Mouse (Mus musculus): ENCODE measurements at regions not wholly inside any gene's neighbourhood (a gene's known extent, or its start where the extent isn't known, plus 50 kb on each side); places are given as distances from the start of the nearest gene placed in this dataset.

GRCm38 (mm10) chr5:148742158-148742835 is 186.8 kb downstream of the Katnal1 start:
- DNase-seq (ENCODE audit: low spot score in 2 of 2) = no peak

- no peak for DNase-seq (ENCODE audit: low spot score in 2 of 2)
These were observed 187.7 kb downstream of the Katnal1 start for GRCm38 (mm10) chr5:148741267-148742004.

DNA sequence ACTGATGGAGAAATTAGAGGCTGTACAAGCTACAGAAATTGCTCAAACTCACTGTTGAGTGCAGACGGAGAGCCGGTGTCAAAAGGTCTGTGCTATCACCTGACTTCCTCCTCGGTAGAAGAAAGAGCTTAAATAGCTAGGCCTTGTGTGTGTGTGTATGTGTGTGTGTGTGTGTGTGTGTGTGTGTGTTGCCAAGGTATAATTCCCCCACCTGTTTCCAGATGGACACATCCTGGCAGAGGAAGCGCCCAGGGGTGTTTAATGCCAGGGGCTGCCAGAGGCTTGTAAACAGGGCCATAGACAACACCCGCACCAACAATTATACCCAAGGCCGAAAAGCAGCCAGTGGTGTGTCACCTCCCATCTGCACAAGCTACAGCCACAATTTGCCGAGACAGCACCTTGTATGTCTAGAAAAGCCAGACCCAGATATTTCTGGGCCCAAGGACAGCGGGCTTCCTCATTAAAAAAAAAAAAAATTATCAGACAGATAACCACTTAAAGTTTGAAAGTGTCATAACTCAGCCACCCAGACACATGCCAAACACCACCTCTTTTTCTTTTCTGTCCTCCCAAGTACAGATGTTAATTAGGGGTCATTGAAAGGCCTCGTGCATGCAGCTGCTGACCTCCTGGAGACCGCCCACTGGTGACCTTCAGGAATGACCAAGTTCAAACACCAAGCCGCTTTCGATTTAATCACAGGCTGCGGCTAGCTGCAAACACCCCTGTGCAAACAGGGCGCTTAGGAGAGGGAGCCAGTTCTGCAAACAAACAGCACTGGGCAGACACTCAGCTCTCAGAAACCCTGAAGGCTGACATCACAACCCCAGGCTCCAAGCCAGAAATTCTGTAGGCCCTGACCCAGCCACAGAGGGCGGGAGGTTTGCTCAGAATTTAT is 188.0 kb upstream of the Ubl3 start:
- DNase-seq (ENCODE audit: low spot score in 2 of 2) = no peak

- no peak for DNase-seq (ENCODE audit: low spot score in 2 of 2)
These were observed 187.1 kb upstream of the Ubl3 start for GRCm38 (mm10) chr5:148739672-148740071.

DNA sequence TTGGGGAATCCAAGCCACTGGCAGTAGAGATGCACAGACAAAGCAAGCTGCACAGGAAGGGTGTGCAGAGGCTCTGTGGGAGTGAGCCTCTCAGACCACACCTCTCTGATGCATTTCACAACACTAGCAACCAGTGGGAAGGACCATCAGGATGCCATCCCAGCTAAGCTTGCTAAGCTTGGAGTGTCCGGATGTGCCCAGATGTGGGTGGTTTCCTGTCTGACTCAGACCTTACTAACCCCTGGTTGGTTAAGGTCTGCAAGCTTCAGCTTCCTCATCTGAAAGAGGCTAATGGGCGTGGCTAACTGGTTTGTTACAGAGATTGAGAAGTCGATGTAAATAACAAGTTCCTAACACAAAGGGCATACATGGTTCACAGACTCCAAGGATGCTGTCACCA is 186.6 kb upstream of the Ubl3 start:
- DNase-seq (ENCODE audit: low spot score in 2 of 2) = peak in 1 of 2 experiments; percentile 31

DNA sequence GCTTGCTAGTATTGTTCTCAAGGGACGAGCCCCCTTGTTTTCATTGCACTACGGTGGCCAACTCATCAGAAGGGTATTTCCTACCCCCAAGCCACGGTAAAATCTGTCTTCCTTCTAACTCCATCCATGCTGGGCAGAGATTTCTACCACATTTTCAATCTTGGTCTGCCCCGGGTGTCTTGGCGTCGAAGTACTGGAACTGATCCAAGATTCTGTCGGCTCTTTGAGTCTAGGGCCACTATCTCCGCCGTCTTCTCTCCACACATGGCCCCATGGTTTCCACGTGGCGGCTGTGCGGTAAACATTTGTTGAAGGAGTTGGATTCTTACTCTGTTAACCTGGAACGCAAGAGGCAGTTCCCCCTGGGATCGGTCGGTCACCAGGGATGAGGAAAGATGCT is 177.0 kb upstream of the Ubl3 start:
- DNase-seq (ENCODE audit: low spot score in 2 of 2) = no peak

DNA sequence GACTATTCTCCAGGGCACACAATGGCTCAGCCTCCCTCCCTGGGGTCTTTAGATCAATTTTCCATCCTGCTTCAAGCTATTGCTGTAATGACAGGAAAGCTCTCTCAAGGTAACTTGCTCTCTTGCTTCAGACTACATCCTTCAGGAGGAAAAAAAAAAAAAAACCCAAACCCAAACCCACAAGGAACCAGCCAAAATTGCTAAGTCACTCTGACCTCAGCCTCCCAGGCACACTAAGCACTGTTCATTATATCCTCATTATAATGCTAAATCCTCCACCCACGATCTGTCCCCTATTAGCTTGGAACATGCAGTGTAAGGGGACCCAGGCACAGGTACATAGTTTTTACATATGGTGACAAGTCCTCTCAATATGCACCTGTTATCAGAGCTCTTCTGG is 175.9 kb upstream of the Ubl3 start:
- DNase-seq (ENCODE audit: low spot score in 2 of 2) = no peak

GRCm38 (mm10) chr5:148726442-148726841 is 173.9 kb upstream of the Ubl3 start:
- DNase-seq (ENCODE audit: low spot score in 2 of 2) = no peak

GRCm38 (mm10) chr5:148724470-148724869 is 171.9 kb upstream of the Ubl3 start:
- DNase-seq (ENCODE audit: low spot score in 2 of 2) = no peak

- DNase-seq (ENCODE audit: low spot score in 2 of 2) = no peak
These were observed 171.2 kb upstream of the Ubl3 start for GRCm38 (mm10) chr5:148723677-148724227.

DNA sequence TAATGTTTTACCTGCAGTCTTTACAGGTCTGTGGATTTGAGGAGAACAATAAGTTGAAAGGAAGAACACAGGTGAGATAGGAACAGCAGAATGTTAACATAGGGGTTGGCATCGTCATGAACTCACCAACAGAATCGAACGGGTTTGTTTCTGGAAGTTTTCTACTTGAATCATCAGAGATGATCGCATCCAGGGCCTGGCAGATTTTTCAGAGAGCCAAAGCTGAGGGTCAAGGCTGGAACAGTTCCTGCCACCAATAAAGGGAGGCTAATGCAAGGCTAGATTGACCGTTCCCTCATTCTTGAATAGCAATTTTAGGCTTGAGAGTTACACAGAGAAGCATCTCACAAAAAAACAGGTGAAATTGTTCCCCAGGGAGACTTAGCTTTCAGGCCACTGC is 168.0 kb upstream of the Ubl3 start:
- no peak for DNase-seq (ENCODE audit: low spot score in 2 of 2)

GRCm38 (mm10) chr5:148716633-148717032 is 164.0 kb upstream of the Ubl3 start:
- DNase-seq (ENCODE audit: low spot score in 2 of 2) = no peak

DNA sequence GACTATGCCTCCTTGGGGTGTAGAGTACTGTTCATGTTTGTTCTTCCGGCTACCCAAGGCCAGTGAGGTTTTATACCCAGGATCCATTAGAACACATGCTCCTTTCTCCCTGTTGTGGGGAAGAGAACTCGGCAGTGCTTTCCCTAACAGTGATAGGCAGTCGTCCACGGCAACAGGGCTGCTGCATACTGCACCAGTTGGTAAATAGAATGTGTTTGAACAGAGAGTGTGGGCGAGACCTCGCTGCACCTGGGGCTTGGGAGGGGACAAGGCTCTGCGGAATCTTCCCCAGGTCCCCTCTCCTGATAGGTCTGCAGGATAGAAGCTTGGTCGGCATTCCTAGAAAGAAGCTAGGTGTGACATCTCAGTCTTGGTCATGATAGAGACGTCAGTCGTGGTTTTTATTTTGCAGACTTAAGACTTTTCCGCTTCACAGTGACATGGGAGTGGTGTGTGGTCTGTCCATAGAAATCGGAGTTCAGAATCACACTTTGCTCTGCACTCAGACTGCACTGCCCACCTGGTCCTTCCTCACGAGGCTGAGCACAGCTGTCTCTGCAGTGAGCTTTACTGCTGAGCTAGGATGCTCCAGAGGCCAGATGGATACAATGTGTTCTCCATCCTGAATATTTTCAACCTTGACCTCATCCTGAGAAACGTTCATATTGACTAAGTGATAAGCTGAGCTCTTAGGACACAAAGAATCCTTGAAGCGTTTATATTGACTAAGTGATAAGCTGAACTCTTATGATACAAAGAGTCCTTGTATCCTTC is 162.8 kb upstream of the Ubl3 start:
- DNase-seq (ENCODE audit: low spot score in 2 of 2) = no peak

DNA sequence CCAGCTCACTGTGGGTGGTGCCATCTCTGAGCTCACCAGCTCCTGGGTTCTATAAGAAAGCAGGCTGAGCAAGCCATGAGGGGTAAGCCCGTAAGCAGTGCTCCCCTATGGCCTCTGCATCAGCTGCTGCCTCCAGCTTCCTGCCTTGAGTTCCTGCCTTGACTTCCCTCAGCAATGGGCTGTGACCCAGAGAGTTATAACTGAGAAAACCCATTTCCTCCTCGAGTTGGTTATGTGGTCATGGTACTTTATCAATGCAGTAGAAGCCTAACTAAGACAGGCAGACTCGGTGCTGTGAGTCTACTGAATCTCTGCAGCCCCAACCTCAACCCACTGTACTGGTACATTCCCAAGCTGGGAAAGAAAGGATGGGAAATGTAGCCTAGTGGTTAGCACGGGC is 162.2 kb upstream of the Ubl3 start:
- DNase-seq (ENCODE audit: low spot score in 2 of 2) = no peak

DNA sequence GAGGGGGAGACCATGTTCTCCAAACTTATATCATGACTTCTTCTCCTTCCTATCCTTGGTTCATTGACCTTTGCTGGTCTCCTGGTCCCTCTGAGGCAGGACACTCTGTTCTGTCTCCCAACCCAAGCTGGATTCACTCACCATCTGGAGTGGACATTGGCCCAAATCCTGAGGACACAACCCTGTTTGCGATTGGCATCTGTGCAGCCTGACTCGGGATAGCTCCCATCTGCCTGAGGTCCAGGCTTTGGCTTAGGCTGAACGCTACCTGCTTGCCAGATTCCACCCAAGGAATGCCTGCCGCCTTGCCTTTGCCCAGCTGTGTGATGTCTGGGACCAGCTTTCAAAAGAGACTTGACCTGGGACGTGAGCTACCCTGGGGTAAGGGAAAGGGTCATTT is 161.2 kb upstream of the Ubl3 start:
- no peak for DNase-seq (ENCODE audit: low spot score in 2 of 2)

- no peak for DNase-seq (ENCODE audit: low spot score in 2 of 2)
These were observed 160.4 kb upstream of the Ubl3 start for GRCm38 (mm10) chr5:148713039-148713438.

DNA sequence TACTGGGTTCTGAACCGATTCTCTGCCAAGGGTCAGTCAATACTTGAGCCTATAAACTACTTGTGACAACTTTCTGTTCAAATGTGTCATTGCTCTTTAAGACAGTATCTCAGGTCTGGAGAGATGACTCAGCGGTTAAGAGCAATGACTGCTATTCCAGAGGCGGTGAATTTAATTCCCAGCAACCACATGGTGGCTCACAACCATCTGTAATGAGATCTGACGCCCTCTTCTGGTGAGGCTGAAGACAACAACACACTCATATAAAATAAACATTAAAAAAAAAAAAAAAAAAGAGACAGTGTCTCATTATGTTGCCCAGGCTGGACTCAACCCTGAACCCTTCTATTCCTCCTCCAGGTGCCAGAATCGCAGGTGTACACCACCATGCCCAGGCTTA is 159.0 kb upstream of the Ubl3 start:
- no peak for DNase-seq (ENCODE audit: low spot score in 2 of 2)

- no peak for DNase-seq (ENCODE audit: low spot score in 2 of 2)
These were observed 156.7 kb upstream of the Ubl3 start for GRCm38 (mm10) chr5:148709111-148709771.

GRCm38 (mm10) chr5:148708014-148708741 is 155.6 kb upstream of the Ubl3 start:
- DNase-seq (ENCODE audit: low spot score in 2 of 2) = no peak

DNA sequence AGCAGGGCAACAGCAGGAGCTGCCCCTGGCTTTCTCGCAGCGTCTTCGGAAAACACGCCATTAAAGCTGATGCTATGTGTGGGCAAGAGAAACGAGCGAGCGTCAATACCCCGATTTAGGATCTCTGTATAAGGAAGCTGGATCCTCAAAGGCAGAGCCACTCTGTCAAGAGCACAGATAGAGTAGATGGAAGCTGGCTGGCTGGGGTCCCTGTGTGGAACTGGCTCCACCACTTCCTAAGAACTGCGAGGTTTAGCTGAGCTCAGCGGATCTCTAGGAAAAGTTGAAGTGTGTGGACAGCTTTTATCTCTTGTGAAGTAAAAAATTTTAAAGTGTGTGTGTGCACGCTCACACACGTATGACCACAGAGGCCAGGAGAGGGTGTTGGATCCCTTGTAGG is 154.7 kb upstream of the Ubl3 start:
- DNase-seq (ENCODE audit: low spot score in 2 of 2) = no peak
